Mouse (Mus musculus) forebrain, postnatal 0 days (tissue): ENCODE measurements around the gene Cenpb. TPM values are rescaled to one million over a fixed set of nuclear protein-coding genes. Genes with fewer than 3 reads are reported as not detected.
"Not testable (repeated sequence)": the region's sequence is repeated elsewhere in the genome, so short reads cannot be mapped to it uniquely, and the experiment has no call there.

Experiments used
- ATAC-seq: fragments of 200-750 bp; cut with Nextera tagmentation; 2 replicates; pipeline ENCODE4 v1.8.0; 2017; ENCODE audit warnings: mild to moderate bottlenecking, moderate library complexity
- DNase-seq: peaks from one replicate; pipeline ENCODE4 v3.0.0-alpha.2; 2015
- H3K27ac ChIP-seq: fragments of 300-500 bp; sonication (generic); 2 replicates; pipeline ENCODE4 v1.5.1; 2014; ENCODE audit warnings: low read depth, mild to moderate bottlenecking, antibody characterized with exemption, low read length, moderate library complexity, mixed read lengths
- H3K27me3 ChIP-seq: fragments of 300-500 bp; sonication (generic); 2 replicates; pipeline ENCODE4 v1.6.1; 2014; ENCODE audit warnings: mild to moderate bottlenecking, low read length, mixed read lengths; ENCODE audit not compliant: insufficient read depth
- H3K36me3 ChIP-seq: fragments of 300-500 bp; sonication (generic); 2 replicates; pipeline ENCODE4 v1.6.1; 2014; ENCODE audit warnings: mild to moderate bottlenecking, moderate library complexity; ENCODE audit not compliant: insufficient read depth
- H3K4me1 ChIP-seq: fragments of 300-500 bp; sonication (generic); 2 replicates; pipeline ENCODE4 v1.6.1; 2014; ENCODE audit warnings: antibody characterized with exemption; ENCODE audit not compliant: insufficient read depth
- H3K4me2 ChIP-seq: fragments of 300-500 bp; sonication (generic); 2 replicates; pipeline ENCODE4 v1.6.1; 2014; ENCODE audit warnings: low read depth, mild to moderate bottlenecking, moderate library complexity
- H3K4me3 ChIP-seq: fragments of 300-500 bp; sonication (generic); 2 replicates; pipeline ENCODE4 v1.5.1; 2014; ENCODE audit warnings: low read depth, low read length, mixed read lengths
- H3K9ac ChIP-seq: fragments of 300-500 bp; sonication (generic); 2 replicates; pipeline ENCODE4 v1.6.1; 2014; ENCODE audit warnings: mild to moderate bottlenecking
- H3K9me3 ChIP-seq: fragments of 300-500 bp; sonication (generic); 2 replicates; pipeline ENCODE4 v1.6.1; 2016; ENCODE audit warnings: low read length
- CTCF ChIP-seq: sonication (generic); IDR thresholded peaks from 2 replicates; pipeline ENCODE4 v1.5.1; 2016; ENCODE audit warnings: antibody characterized with exemption, control low read depth, low read depth
- WGBS: fragments of 180-500 bp; shearing (Covaris S2); extraction: QIAGEN DNeasy Blood & Tissue Kit; methylation state at CpG from one replicate; pipeline ENCODE4 v1.1.7; 2014; 5-methylcytosine and 5-hydroxymethylcytosine counted together
- polyA plus RNA-seq: library from polyadenylated mRNA; unstranded; fragments of >200 nt; fragmentation: Nextera tagmentation; extraction: Ambion mirVana; gene quantifications from 2 replicates; pipeline ENCODE4 v1.2.1, GENCODE M21; 2015
- total RNA-seq: library from RNA; depleted of rRNA; stranded (reverse); fragments of >200 nt; gene quantifications from 2 replicates; pipeline ENCODE4 v1.2.3, GENCODE M21; 2014; rRNA removed

Gene Cenpb
- total RNA-seq = 113 and 120 TPM in 2 replicates
- polyA plus RNA-seq = 13.0 and 17.9 TPM in 2 replicates

- DNase-seq (peak; percentile 92), ATAC-seq (peak; percentile 93)
- Histone ChIP-seq H3K27ac (peak within 1 kb of the TSS; percentile 99), H3K36me3 (no peaks in the 10 kb centered on the region; the same call in 1 of the 2 replicates), H3K4me1 (peaks cover 30% of the 10 kb centered on the region), H3K27me3 (no peaks in the 10 kb centered on the region), H3K9me3 (no peaks in the 10 kb centered on the region), H3K4me3 (peak within 1 kb of the TSS; percentile 84), H3K4me2 (peak within 1 kb of the TSS; percentile 98), H3K9ac (peak within 1 kb of the TSS; percentile 93)
- TF ChIP-seq CTCF = peak; percentile 63
- 2% methylated on average over 52 of the region's 57 CpGs for WGBS
These were observed at the start of gene Cenpb for GRCm38 (mm10) chr2:131179990-131180587. Cenpb (minus strand) TSS chr2:131180067.

DNA sequence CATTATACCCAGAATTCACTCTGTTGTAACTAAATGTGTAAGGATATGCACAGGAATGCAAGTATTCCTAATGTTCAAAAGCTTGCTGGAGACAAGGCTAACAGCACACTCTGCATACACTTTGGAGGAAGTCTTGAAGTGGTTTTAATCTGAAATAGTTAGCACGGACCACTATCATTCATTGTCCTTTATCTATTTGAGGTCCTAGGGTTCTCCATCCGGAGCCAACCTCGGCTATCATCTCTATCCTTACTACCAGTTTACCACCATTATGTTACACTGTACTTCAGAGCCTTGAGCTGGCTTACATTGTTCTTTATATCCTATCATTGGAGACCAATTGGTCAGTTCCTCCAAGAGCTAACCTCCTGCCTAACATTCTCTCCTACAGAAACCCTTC is 47.4 kb upstream of the Cenpb start:
- H3K4me1 ChIP-seq = no peaks in the 10 kb centered on the region
- no peak for TF ChIP-seq CTCF
- no peak overlapping the region for H3K27ac ChIP-seq
- no peaks in the 10 kb centered on the region for H3K36me3 ChIP-seq
- H3K4me2 ChIP-seq = no peak overlapping the region
- no peak overlapping the region for H3K4me3 ChIP-seq
- no peak overlapping the region for H3K9ac ChIP-seq
- ATAC-seq (no peak), DNase-seq (no peak)
- H3K9me3 ChIP-seq = no peaks in the 10 kb centered on the region
- no peaks in the 10 kb centered on the region for H3K27me3 ChIP-seq
- 89% methylated on average over 3 of the region's 3 CpGs for WGBS

GRCm38 (mm10) chr2:131226669-131227068 is 46.8 kb upstream of the Cenpb start:
- not testable (repeated sequence) for DNase-seq, H3K27me3 ChIP-seq, H3K4me1 ChIP-seq, H3K36me3 ChIP-seq, H3K9me3 ChIP-seq, H3K4me3 ChIP-seq, ATAC-seq, H3K9ac ChIP-seq, H3K27ac ChIP-seq, H3K4me2 ChIP-seq
- WGBS = 88% methylated on average over 2 of the region's 2 CpGs

GRCm38 (mm10) chr2:131225178-131225577 is 45.3 kb upstream of the Cenpb start:
- no peaks in the 10 kb centered on the region for H3K4me1 ChIP-seq
- H3K4me2 ChIP-seq = no peak overlapping the region
- ATAC-seq (no peak), DNase-seq (no peak)
- no peaks in the 10 kb centered on the region for H3K36me3 ChIP-seq
- TF ChIP-seq CTCF = no peak
- no peak overlapping the region for H3K9ac ChIP-seq
- H3K27me3 ChIP-seq = no peaks in the 10 kb centered on the region
- H3K27ac ChIP-seq = no peak overlapping the region
- no peaks in the 10 kb centered on the region for H3K9me3 ChIP-seq
- H3K4me3 ChIP-seq = no peak overlapping the region
- 83% methylated on average over 6 of the region's 6 CpGs for WGBS

- DNase-seq = no peak
- Histone ChIP-seq H3K27me3 (no peaks in the 10 kb centered on the region), H3K4me1 (no peaks in the 10 kb centered on the region), H3K4me2 (no peak overlapping the region), H3K36me3 (no peaks in the 10 kb centered on the region), H3K9ac (no peak overlapping the region), H3K27ac (no peak overlapping the region), H3K9me3 (no peaks in the 10 kb centered on the region), H3K4me3 (no peak overlapping the region)
- no peak for ATAC-seq
- WGBS = 78% methylated on average over 1 of the region's 1 CpGs
- no peak for TF ChIP-seq CTCF
These were observed 43.7 kb upstream of the Cenpb start for GRCm38 (mm10) chr2:131223569-131223968.

- no peak for ATAC-seq
- no peaks in the 10 kb centered on the region for H3K27me3 ChIP-seq
- no peaks in the 10 kb centered on the region for H3K36me3 ChIP-seq
- no peak overlapping the region for H3K9ac ChIP-seq
- H3K4me1 ChIP-seq = no peaks in the 10 kb centered on the region
- no peak for TF ChIP-seq CTCF
- H3K4me3 ChIP-seq = no peak overlapping the region
- 55% methylated on average over 5 of the region's 5 CpGs for WGBS
- no peak overlapping the region for H3K4me2 ChIP-seq
- H3K27ac ChIP-seq = no peak overlapping the region
- no peak for DNase-seq
- no peaks in the 10 kb centered on the region for H3K9me3 ChIP-seq
These were observed 42.7 kb upstream of the Cenpb start for GRCm38 (mm10) chr2:131222562-131222961.

- no peaks in the 10 kb centered on the region for H3K36me3 ChIP-seq
- no peak for DNase-seq
- no peak overlapping the region for H3K4me3 ChIP-seq
- H3K27me3 ChIP-seq = no peaks in the 10 kb centered on the region
- TF ChIP-seq CTCF = no peak
- WGBS = 86% methylated on average over 3 of the region's 3 CpGs
- H3K27ac ChIP-seq = no peak overlapping the region
- H3K4me1 ChIP-seq = no peaks in the 10 kb centered on the region
- no peaks in the 10 kb centered on the region for H3K9me3 ChIP-seq
- no peak overlapping the region for H3K4me2 ChIP-seq
- no peak overlapping the region for H3K9ac ChIP-seq
- no peak for ATAC-seq
These were observed 42.1 kb upstream of the Cenpb start for GRCm38 (mm10) chr2:131221853-131222515.
